Mouse (Mus musculus): ENCODE data around the gene Ibtk. TPM values are rescaled to one million over a fixed set of nuclear protein-coding genes. Genes with fewer than 3 reads are reported as not detected.

The Ibtk gene
- polyA plus RNA-seq, 1 experiment from 2014 or later: 8.9 TPM

- no peak overlapping the region for H3K4me2 ChIP-seq (replicated peaks; ENCODE audit: low read depth)
Measured at GRCm38 (mm10) chr9:85693231-85694116, 55.7 kb downstream of the Ibtk start.

GRCm38 (mm10) chr9:85685010-85685409, 64.1 kb downstream of the Ibtk start:
- H3K4me2 ChIP-seq (replicated peaks; ENCODE audit: low read depth): no peak overlapping the region
- no peaks in the 10 kb centered on the region for H3K9me3 ChIP-seq (ENCODE audit: control insufficient read depth)
- H3K9ac ChIP-seq (ENCODE audit: low read depth, low read length): no peak overlapping the region
- 84% methylated on average over 6 of the region's 6 CpGs for WGBS
- ATAC-seq: no peak
- peak; percentile 66 for TF ChIP-seq CTCF (IDR thresholded peaks at IDR 0.05; ENCODE audit: low read depth)
- H3K27me3 ChIP-seq (replicated peaks; ENCODE audit: control insufficient read depth, insufficient read depth, low read length): no peaks in the 10 kb centered on the region
- H3K27ac ChIP-seq (ENCODE audit: low read depth, low read length): no peak overlapping the region
- no peak overlapping the region for H3K4me3 ChIP-seq (ENCODE audit: low read depth, low read length)
- no peaks in the 10 kb centered on the region for H3K4me1 ChIP-seq (replicated peaks; ENCODE audit: control insufficient read depth, insufficient read depth, low read length)
- H3K36me3 ChIP-seq (ENCODE audit: control insufficient read depth, insufficient read depth): peaks cover 24% of the 10 kb centered on the region

More at GRCm38 (mm10) chr9:85693231-85694116, 55.7 kb downstream of the Ibtk start:
- Histone ChIP-seq H3K9me3 (ENCODE audit: control insufficient read depth) (no peaks in the 10 kb centered on the region), H3K36me3 (ENCODE audit: control insufficient read depth, insufficient read depth) (peaks cover 32% of the 10 kb centered on the region), H3K27me3 (replicated peaks; ENCODE audit: control insufficient read depth, insufficient read depth, low read length) (no peaks in the 10 kb centered on the region), H3K4me3 (ENCODE audit: low read depth, low read length) (no peak overlapping the region), H3K9ac (ENCODE audit: low read depth, low read length) (no peak overlapping the region), H3K4me1 (replicated peaks; ENCODE audit: control insufficient read depth, insufficient read depth, low read length) (no peaks in the 10 kb centered on the region), H3K27ac (ENCODE audit: low read depth, low read length) (no peak overlapping the region)
- TF ChIP-seq CTCF (IDR thresholded peaks at IDR 0.05; ENCODE audit: low read depth): peak; percentile 79
- no peak for ATAC-seq
- 54% methylated on average over 6 of the region's 6 CpGs for WGBS

DNA sequence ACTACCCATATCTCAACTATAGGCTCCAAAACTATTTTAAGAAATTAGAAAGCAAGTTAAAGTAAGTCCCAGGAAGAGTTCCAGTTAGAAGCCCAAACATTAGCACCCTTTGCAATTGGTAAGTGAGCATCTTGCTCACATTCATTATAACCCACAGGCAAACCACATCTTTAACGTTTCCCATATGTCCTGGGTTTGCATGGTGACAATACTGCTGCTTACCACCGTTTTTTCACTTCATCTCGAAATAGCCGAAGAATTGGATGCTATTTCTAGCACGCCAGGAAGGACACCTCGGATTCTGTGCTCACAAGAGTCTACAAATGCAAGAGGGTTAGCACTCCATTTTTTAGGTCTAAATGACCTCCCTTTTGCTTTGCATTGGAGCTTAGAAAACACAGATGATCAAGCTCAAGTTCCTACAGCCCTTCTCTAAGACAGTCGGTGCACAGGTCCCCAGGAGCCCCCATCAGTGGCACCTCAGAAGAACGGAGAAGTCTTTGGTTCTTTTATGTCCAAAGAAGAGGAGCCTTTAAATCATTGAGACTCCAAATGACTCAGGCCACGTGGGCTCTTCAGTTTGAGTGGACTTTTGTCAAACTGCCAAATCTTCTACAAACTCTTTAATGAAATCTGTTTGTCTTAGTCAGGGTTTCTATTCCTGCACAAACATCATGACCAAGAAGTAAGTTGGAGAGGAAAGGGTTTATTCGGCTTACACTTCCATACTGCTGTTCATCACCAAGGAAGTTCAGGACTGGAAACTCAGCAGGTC, 73.8 kb downstream of the Ibtk start:
- no peaks in the 10 kb centered on the region for H3K27me3 ChIP-seq (replicated peaks; ENCODE audit: control insufficient read depth, insufficient read depth, low read length)
- no peak for TF ChIP-seq CTCF (IDR thresholded peaks at IDR 0.05; ENCODE audit: low read depth)
- no peak for ATAC-seq

DNA sequence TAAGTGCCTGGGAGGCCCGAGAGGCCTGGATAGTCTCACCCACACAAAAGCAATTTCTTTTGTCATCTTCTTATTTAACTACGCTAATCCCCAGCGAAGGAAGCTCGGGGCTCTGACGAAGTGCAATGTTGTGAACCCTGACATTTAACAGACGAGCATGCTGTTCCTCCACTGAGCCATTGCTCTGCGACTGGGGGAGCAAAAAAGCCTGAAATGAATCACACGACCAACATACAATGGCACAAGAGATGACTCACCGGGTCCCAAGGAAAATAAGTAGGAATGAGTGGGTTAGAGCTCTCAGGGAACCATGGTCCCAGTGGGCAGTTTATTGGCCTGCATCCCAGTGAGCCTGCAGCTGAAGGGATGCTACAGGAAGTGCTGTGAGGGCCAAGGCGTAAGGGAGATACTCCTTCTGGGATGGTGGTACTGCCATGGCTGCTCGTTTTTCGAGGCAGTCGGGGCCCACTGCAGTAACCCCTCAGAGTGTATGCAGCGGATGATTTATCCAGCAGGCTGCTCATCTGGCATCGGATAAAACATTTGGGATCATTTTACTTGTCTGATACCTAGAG, 75.1 kb downstream of the Ibtk start:
- no peak for ATAC-seq
- TF ChIP-seq CTCF (IDR thresholded peaks at IDR 0.05; ENCODE audit: low read depth): no peak
- Histone ChIP-seq H3K27me3 (replicated peaks; ENCODE audit: control insufficient read depth, insufficient read depth, low read length) (no peaks in the 10 kb centered on the region), H3K27ac (ENCODE audit: low read depth, low read length) (no peak overlapping the region), H3K36me3 (ENCODE audit: control insufficient read depth, insufficient read depth) (no peaks in the 10 kb centered on the region), H3K4me1 (replicated peaks; ENCODE audit: control insufficient read depth, insufficient read depth, low read length) (no peaks in the 10 kb centered on the region), H3K4me2 (replicated peaks; ENCODE audit: low read depth) (no peak overlapping the region), H3K9ac (ENCODE audit: low read depth, low read length) (no peak overlapping the region), H3K4me3 (ENCODE audit: low read depth, low read length) (no peak overlapping the region), H3K9me3 (ENCODE audit: control insufficient read depth) (no peaks in the 10 kb centered on the region)
- 58% methylated on average over 15 of the region's 15 CpGs for WGBS

More for the DNA sequence above, 73.8 kb downstream of the Ibtk start:
- no peak overlapping the region for H3K4me2 ChIP-seq (replicated peaks; ENCODE audit: low read depth)
- no peak overlapping the region for H3K27ac ChIP-seq (ENCODE audit: low read depth, low read length)
- no peaks in the 10 kb centered on the region for H3K9me3 ChIP-seq (ENCODE audit: control insufficient read depth)
- no peaks in the 10 kb centered on the region for H3K4me1 ChIP-seq (replicated peaks; ENCODE audit: control insufficient read depth, insufficient read depth, low read length)
- WGBS: 75% methylated on average over 10 of the region's 10 CpGs
- H3K9ac ChIP-seq (ENCODE audit: low read depth, low read length): no peak overlapping the region
- no peaks in the 10 kb centered on the region for H3K36me3 ChIP-seq (ENCODE audit: control insufficient read depth, insufficient read depth)
- H3K4me3 ChIP-seq (ENCODE audit: low read depth, low read length): no peak overlapping the region

GRCm38 (mm10) chr9:85671582-85672331, 77.4 kb downstream of the Ibtk start:
- Histone ChIP-seq H3K4me2 (replicated peaks; ENCODE audit: low read depth) (no peak overlapping the region), H3K27ac (ENCODE audit: low read depth, low read length) (no peak overlapping the region), H3K4me1 (replicated peaks; ENCODE audit: control insufficient read depth, insufficient read depth, low read length) (no peaks in the 10 kb centered on the region), H3K4me3 (ENCODE audit: low read depth, low read length) (no peak overlapping the region), H3K36me3 (ENCODE audit: control insufficient read depth, insufficient read depth) (no peaks in the 10 kb centered on the region), H3K9me3 (ENCODE audit: control insufficient read depth) (no peaks in the 10 kb centered on the region), H3K9ac (ENCODE audit: low read depth, low read length) (no peak overlapping the region), H3K27me3 (replicated peaks; ENCODE audit: control insufficient read depth, insufficient read depth, low read length) (no peaks in the 10 kb centered on the region)
- WGBS: 73% methylated on average over 6 of the region's 6 CpGs
- no peak for ATAC-seq
- TF ChIP-seq CTCF (IDR thresholded peaks at IDR 0.05; ENCODE audit: low read depth): no peak
